Mouse (Mus musculus) embryo, embryonic 11 days (tissue): ENCODE measurements around the gene Rgs9bp.

Experiments
- DNase-seq: peaks from one replicate; pipeline ENCODE4 v3.0.0-alpha.2; 2015

The Rgs9bp gene

DNA sequence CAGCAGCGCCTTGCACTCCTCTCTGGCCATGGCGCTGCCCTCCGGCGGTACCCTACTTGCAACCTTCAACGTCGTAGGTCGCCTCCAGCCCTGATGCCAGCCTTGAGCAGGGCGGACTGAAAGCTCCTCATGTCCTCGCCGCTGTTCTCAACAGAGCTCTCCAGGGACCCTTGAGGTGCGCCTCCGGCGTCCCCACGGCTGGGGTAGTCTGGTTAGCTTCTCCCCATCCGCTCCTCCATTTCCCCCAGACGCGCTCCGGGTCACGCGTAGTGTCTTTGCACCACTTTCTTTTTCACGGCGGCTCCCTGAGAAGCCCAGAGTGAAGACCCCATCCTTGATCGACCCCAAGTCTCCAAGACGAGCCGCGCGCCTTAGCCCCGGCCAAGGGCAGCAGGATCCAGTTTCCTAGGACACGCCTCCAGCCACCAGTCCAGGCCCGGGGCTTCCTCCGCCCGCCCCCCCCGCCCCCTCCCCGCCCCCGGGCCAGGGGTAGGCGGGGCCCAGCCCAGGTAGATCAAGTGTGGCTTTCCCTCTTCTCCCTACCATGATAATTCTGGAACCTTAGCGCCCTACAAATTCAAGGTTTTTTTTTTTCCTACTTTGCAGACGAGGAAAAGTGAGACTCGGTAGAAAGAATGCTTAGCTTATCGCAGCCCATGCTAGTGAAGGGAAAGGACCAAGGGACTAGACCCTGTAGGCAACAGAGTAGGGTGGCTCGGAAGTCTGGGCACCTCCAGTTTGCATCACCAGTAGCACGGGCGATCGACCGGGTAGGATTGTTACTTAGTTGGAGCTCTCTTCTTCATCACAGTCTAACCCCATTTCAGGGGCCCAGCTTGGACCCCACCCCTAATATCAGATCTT, at the start of gene Rgs9bp:
Gene Rgs9bp, minus strand, starts transcription at position 392 of the 864 bp plus-strand sequence.
- peak; percentile 87 for DNase-seq

DNA sequence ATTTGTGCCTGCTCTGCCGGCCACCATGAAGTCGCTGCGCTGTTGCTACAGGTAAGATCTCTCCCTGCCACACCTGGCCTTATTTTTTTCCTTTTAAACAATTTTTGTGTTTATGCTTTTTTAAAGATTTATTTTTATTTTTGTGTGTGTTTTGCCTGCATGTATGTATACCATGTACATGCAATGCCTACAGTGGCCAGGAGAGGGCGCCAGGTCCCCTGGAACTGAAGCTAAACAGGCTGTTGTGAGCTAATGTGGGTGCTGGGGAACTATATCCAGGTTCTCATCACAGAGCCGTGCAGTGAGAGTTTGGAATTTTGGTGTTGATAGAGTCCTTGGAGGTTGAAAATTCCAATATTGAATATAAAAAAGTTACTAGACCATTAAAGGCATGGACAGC, 43.1 kb upstream of the Rgs9bp start:
- DNase-seq, result peak; percentile 32

DNA sequence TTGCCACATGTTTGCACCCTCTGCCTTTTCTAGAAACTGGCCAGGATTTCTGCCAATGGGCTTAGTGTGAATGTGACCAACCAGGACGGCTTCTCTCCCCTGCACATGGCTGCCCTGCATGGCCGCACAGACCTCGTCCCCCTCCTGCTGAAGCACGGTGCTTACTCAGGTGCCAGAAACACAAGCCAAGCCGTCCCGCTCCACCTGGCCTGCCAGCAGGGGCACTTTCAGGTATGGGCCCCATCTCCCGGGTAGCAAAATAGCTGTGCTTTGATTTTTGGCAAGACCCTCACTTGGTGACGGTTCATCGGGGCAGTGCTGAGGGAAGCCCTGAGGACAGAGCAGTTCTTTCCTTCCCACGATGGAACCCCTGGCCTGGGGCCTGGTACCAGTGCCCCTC, 42.0 kb upstream of the Rgs9bp start:
- no peak for DNase-seq

DNA sequence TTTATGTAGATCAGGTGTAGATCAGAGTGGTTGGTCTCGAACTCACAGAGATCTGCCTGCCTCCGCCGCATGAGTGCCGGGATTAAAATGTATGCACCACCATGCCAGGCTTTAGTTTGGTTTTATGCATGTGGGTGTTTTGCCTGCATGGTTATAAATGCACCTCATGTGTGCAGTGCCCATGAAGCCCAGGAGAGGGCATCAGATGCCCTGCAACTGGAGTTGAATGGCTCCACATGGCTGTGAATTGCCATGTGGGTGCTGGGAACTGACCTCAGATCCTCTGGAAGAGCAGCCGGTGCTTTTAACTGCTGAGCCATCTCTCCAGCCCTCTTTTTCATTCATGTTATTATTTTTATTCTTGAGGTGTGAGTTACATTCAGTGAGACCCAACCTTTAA, 40.7 kb upstream of the Rgs9bp start:
- DNase-seq, result no peak

DNA sequence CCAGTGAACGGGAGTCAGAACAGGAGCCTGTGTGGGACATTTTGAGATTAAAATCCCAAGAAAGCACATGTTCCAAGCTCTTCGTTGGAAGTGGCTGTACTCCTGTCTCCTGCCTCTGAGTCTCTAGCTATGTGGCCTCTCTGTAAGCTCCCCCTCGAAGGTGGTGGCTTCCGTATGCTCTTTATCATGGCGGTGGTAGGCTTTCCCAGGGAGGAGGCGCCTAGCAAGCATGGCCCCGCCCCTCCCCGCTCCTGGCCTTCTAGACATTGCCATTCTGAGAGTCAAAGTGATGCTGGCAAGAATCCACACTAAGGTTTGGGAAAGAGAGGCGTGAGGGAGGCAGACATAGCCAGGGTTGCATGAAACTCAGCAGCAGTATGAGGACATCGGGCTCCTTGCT, 37.2 kb upstream of the Rgs9bp start:
- DNase-seq, result no peak

DNA sequence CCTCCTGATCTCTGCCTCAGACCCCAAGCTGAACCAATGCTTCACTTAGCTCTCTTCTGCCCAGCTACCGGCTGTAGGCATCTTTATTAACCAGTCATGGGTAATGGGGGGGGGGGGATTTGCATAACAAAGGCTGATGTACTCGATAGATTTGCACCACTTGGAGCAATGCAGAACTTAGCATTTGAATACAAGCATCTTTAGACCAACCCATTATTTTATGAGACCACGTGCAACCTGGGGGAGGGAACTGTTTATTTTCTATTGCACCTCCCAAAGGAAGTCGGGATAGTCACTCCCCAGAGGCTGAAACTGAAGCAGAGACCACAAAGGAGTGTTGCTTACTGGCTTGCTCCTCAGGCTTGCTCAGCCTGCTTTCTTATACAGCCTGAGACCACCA, 32.1 kb upstream of the Rgs9bp start:
- no peak for DNase-seq

DNA sequence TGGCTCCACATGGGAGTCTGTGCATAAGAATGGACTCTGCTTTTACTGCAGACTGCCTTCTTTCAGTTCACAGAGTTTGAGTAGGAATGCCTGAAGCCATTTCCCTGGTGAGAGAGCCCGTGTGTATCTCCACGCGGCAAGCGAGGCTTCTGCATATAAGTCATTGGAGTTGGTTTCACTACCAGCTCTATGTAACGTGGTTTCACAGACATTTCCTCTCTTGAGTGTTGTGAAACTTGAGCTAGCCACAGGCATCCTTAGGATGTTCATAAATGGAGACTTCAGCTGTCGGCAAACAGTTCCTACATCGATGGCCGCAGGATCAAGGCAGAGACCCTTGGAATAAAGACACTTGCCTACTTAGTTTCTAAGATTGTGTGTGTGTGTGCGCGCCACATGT, 23.9 kb upstream of the Rgs9bp start:
- DNase-seq, result no peak

DNA sequence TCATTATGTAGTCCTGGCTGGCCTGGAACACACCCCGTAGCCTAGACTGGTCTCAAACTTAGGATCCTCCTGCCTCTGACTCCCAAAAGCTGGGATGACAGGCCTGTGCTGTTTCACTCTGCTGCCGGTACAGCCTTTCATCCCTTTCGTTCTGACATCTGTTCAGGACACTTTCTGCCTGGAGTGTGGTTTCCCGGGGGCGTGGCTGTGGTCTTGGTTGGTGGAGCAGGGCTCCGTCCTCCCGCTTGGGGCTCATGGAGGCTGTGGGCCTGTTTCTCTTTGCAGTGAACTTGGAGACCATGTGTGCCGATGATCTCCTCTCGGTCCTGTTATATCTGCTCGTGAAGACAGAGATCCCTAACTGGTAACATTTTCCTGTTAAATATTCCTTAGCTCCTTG, 21.4 kb upstream of the Rgs9bp start:
- no peak for DNase-seq

DNA sequence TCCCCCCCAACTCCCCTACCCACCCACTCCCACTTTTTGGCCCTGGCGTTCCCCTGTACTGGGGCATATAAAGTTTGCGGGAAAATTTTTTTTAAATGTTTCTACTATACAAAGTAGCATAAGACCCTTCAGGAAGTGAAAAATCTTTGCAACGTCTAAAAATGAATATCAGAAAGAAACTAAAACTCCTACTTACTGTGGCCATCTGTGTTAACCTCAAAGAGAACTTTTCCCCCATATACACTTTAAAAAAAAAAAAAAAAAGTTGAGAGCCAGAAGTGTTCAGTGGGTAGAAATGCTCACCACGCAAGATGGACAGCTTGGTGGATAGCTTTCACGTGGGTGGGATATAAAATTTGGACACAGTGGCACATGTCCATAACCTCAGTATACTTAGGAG, 17.4 kb upstream of the Rgs9bp start:
- DNase-seq, result no peak

DNA sequence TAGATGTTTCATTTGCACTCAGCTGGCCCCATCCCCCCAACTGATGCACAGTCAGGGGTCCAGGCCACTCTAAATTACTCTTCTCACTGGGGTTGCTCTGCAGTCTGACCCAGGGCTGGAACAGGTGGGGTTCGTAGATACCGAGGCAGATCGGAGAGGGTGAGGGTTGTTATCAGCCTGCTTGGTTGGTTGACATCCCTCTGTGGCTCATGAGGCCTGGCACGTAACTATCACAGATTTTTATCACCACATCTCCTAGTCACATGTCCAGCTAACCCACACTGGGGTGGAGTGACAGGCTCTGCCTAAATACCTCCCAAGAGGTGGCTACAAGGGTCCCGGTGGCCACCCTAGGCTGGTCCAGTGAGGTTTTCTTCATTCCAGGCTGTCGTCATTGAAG, 15.7 kb upstream of the Rgs9bp start:
- no peak for DNase-seq

DNA sequence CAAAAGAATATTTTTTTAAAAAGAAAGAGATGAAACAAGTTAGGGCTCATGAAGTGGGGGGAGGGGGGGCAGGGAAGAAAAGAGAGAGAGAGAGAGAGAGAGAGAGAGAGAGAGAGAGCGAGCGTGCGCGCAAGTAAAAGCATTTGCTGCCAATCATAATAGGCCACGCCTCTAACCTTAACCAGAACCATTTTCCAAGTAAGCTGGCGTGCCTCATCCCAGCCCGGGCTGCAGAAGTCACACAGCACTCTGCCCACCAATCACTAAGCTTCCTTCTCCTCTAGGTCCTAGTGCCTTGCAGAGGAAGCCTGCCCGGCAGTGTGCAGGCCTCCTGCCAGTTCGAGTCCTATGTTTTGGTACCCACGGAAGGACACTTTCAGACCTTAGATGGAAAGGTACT, 14.6 kb upstream of the Rgs9bp start:
- no peak for DNase-seq

DNA sequence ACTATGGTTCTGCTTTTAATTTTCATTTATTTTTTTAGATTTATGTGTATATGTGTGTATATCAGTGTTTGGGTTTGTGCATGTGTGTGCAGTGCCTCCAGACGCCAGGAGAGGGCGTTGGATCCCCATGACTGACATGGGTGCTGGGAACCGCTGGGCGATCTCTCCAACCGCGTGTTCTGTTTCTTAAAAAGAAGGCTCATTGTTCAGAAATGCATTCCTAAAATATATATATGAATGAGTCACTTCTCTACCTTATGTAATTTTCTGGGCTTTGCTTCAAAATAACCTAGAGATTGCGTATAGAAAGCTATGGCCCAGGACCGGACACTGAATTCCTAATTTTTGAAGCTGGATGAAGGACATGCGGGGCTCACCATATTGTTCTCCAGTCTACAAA, 14.1 kb upstream of the Rgs9bp start:
- DNase-seq, result no peak

DNA sequence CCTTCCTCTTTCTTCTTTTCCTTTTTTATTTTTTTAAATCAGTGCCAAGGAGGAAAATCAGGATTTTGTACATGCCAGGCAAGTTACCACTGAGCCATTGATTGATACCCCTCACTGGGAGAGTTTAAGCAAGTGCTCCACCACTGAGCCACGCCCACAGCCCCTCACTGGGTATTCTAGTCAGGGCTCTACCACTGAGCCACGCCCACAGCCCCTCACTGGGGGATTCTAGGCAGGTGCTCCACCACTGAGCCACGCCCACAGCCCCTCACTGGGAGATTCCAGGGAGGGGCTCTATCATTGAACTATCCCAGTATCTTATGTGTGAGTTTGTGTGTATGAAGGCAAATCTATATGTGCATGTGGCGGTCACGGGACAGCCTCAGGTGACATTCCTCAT, 8.9 kb upstream of the Rgs9bp start:
- no peak for DNase-seq

DNA sequence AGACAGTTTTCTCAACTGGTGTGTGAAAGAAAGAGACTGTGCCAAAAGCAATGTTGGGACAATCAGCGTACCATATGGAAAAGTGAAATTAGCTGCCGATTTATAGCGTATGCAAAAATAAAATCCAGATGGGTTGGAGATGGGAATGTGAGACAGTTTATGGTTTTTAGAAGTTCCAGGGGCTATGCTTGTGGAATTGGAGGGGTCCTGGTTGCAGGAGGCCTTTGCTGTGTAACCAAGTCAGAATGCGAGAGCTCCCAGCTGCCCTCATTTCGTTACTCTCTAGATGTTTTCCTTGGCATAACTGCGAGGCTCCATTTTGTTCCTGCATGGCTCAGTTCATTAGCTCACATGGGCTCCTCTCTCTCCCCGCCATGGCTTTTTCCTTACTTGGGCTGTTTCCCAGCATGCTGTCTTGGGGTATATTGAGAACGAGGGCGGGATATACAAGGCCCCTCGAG, 5.4 kb upstream of the Rgs9bp start:
- no peak for DNase-seq

DNA sequence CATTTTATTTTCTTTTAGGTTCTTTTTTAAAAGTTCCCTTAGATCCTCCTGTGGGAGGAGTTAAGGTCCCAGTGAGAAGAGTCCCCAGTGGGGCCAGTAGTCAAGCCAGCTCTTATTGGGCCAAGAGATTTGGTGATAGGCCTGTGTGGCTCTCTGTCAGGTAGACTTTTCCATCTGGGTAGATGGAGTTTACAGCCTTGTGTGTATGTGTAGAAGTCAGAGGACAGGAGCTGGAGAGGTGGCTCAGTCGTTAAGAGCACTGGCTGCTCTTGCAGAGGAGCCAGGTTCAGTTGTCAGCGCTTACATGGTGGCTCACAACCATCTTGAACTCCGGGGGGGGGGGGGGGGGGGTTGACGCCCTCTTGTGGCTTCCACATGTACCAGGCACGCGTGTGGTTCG, 4.1 kb upstream of the Rgs9bp start:
- DNase-seq, result no peak

DNA sequence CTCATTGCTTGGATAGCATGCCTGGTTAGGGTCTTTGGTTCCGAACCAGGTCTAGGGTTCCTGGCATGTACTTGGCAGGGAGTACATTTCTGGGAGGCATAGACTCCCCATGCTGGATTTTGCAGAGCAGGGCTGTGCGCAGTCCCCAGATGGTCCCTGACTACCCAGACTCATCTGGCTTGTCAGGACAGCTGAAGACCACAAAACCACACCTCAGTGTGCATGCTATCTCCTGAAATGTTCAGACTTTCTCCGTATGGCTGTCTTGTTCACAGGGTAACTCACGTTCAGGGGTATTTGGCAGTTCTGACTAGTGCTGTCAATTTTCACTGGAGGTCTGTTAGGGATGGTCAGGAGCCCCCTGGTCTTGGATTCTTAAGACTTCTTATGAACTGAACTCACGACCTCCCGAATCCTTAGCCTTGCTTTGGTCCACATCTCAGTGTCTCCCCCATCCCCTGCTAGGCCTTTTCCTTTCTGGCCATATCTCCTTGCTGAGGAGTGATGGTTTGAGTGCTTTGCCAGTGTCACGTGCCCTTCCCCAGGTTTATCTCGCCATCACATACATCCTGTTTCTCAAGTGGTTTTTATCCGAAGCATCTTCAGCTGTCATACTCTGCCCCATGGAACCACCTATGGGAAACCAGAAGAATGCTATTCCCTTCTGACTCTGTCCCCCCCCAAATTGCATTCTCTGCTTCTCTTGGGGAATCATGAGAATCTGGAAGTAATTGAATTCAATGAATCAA, 3.5 kb upstream of the Rgs9bp start:
- no peak for DNase-seq

DNA sequence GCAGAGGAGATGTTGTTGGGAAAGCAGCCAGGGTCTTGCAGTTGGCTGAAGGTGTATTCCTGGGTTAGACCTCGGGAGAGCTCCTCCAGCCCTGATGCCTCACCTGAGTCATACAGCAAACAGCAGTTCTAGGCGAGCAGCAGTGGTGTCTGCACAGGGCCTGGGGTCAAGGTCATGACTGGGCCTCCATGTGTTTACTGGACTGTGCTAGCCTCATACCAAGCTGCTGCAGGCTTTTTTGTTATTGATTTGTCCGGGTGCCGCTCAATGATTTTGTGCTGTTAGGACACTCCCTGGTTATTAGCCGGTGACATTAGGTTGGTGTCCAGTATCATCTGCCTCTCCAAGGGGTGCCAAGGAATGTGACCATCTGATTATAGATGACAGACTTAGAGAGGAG, 2.3 kb upstream of the Rgs9bp start:
- no peak for DNase-seq

DNA sequence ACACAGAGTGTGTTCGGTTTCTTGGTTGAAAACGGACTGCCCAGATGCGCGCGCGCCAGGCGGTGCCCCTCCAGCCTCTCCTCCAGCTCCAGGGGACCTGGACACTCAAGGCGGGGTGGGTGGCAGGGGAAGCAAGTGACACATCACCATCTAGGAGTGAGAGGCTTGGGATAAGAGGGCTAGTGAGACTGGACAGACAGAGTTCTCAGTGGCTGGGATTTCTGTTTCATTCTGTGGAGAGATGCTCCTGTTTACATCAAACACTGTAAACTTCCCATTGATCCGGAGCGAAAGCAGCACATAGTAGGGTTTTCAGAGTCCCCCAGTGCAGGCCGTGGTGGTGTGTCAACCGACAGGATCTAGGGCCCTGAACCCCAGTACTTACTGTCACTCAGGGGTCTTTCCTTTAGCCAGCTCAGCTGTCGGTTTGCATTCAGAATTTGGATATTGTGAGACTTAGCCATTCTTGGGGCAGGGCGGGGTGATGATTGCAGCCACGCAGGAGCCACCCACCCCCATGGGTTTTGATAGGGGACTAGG, 1.6 kb upstream of the Rgs9bp start:
- DNase-seq, result no peak

DNA sequence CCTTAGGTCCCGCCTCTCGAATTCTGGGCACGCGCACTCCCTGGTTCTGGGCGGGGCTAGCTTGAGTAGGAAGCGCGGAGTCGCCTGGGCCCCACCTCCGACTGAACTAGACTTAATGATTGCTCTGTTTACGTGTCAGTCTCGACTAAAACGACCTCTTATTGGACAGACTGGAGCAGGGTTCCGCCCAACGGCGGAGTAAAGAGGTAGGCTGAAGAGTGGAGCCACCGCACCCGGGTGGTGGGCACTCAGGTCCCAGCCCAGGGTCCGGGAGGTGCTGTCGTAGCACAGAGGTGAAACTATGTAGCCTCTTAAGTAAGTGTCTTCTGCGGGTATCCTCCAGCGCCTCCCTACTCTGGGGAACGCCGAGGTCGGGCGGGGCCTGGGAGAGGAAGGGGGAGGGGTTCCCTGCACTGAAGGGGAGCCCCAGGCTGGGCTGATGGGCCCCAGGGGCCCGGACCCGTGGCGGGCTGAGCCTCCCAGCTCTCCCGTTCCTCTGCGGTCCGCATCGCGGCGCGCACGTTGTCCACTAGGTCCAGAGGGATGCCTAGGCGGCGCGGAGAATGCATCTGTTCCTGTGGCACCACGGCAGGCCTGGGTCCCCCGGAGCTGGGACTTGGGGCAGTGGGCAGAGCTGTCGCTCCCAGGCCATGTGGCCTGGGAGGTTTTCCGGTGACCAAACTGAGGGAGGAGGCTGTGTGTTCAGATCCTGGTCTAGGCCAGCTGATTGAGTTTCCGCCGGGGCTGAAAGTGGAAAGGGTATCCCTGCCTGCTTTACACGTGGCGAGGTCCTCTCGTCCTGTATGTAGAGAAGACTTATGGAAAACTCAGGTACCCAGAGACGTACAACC, 898 bp upstream of the Rgs9bp start, which contains the start of gene Ankrd27:
Gene Ankrd27, plus strand, starts transcription at position 190 of the 851 bp plus-strand sequence.
- DNase-seq, result peak; percentile 98

DNA sequence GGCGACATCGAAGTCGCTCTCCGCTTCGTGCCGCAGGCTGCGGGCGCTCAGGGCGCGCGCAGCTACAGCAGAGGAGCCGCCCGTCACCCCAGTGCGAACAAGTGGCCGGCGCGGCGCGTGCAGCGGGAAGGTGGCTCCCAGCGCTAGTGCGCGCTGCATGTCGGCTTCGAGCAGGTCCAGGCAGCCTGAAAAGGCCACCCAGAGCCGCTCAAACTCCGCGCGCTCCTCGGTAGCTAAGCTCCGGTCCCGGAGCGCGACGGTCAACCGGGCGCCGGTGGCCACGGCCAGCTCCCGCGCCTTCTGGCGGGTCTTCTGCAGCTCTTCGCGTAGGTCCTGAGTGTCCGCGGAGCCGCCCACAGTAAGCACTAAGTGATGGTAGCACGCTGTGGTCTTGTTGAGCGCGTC, 594 bp downstream of the Rgs9bp start:
- peak; percentile 68 for DNase-seq

DNA sequence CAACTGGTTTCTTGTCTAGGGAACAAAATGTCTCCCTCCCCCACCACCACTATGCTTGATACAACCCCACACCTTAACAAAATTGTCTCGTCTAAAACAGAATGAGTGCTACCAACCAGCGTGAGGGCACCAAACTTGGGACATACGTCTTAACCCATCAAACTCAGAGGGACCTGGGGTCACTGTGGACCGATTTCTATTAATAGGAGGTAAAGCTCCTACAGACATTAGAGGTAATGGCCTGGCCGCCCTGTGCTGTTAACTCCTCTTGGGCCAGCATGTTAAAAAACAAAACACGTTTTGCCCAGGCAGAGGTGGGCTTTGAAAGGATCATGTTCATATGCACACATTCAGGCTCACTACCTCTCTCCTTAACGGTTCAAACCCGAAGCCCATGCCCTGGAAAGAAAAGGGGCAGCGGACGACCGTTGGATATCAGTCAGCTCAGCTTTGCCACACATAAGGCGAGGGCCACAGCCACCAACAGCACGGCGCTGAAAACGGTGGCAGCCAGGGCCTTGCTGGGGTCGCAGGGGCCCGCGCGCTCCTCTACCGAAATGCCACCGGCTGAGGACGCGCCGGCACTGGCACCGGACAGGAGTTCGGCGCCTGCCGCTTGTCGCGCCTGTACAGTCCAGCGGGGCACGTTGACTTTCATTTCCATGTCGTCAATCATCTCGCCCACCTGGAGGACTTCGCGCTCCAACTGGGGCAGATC, 1.2 kb downstream of the Rgs9bp start:
- DNase-seq, result no peak

DNA sequence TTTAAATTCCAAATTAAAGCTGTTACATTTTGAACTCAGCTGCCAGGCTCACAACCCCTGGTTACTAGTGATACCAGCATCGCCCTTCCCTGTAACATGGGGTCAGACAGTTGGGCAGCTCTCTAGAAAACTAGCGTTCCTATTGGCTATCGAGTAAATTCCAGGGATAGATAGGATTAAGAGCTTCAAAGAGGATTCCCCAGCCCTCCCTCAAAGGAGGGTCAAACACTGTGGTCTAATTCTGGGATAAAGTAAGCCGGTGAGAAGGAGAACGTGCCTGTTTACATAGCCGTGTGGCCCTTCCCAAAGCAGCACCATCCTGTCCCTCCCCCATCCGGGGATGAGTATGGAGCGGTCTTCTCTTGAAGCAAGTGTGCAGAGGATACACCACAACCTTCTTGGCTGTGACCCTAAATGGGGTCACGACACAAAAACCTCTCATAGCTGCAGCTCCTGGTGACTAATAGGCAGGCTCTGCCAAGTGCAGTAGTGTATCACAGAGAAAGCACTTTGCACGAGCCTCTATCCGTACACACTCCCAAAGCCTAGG, 1.8 kb downstream of the Rgs9bp start:
- DNase-seq, result peak; percentile 9
